Mouse (Mus musculus): ENCODE measurements around the gene Rhbdl3. TPM values are rescaled to one million over a fixed set of nuclear protein-coding genes. Genes with fewer than 3 reads are reported as not detected.

Gene Rhbdl3
- polyA plus RNA-seq, 1 experiment from 2014 or later, result 8.3 TPM

GRCm38 (mm10) chr11:80312565-80312964 lies 11.9 kb downstream of the Rhbdl3 start:
- Histone ChIP-seq H3K36me3 (no peaks in the 10 kb centered on the region), H3K4me1 (0 out of 2 replicates have a peak, but pooled peaks cover 3% of the 10 kb centered on the region), H3K27ac (replicated peaks) (no peak overlapping the region), H3K4me3 (replicated peaks) (no peak overlapping the region), H3K9me3 (replicated peaks) (no peaks in the 10 kb centered on the region), H3K27me3 (no peaks in the 10 kb centered on the region), H3K9ac (no peak overlapping the region), H3K4me2 (replicated peaks) (no peak overlapping the region)
- WGBS, result 3% methylated on average over 6 of the region's 6 CpGs
- no peak for ATAC-seq (ENCODE audit: insufficient number of reproducible peaks, low FRiP score, low TSS enrichment, low read depth)

GRCm38 (mm10) chr11:80313462-80313861 lies 12.8 kb downstream of the Rhbdl3 start:
- no peaks in the 10 kb centered on the region for H3K36me3 ChIP-seq
- no peaks in the 10 kb centered on the region for H3K27me3 ChIP-seq
- 0 out of 2 replicates have a peak, but pooled peaks cover 3% of the 10 kb centered on the region for H3K4me1 ChIP-seq
- H3K9ac ChIP-seq, result no peak overlapping the region
- H3K4me2 ChIP-seq (replicated peaks), result no peak overlapping the region
- ATAC-seq (ENCODE audit: insufficient number of reproducible peaks, low FRiP score, low TSS enrichment, low read depth), result no peak
- H3K27ac ChIP-seq (replicated peaks), result no peak overlapping the region
- H3K4me3 ChIP-seq (replicated peaks), result no peak overlapping the region
- 81% methylated on average over 1 of the region's 1 CpGs for WGBS
- H3K9me3 ChIP-seq (replicated peaks), result no peaks in the 10 kb centered on the region

- Histone ChIP-seq H3K4me2 (replicated peaks) (no peak overlapping the region), H3K27me3 (no peaks in the 10 kb centered on the region), H3K9me3 (replicated peaks) (no peaks in the 10 kb centered on the region), H3K27ac (replicated peaks) (no peak overlapping the region), H3K4me1 (0 out of 2 replicates have a peak, but pooled peaks cover 3% of the 10 kb centered on the region), H3K9ac (no peak overlapping the region), H3K36me3 (no peaks in the 10 kb centered on the region), H3K4me3 (replicated peaks) (no peak overlapping the region)
- 80% methylated on average over 4 of the region's 4 CpGs for WGBS
- no peak for ATAC-seq (ENCODE audit: insufficient number of reproducible peaks, low FRiP score, low TSS enrichment, low read depth)
These were observed 13.2 kb downstream of the Rhbdl3 start for GRCm38 (mm10) chr11:80313944-80314343.

- ATAC-seq (ENCODE audit: insufficient number of reproducible peaks, low FRiP score, low TSS enrichment, low read depth), result no peak
- WGBS, result 51% methylated on average over 10 of the region's 10 CpGs
- no peak overlapping the region for H3K27ac ChIP-seq (replicated peaks)
These were observed 15.3 kb downstream of the Rhbdl3 start for GRCm38 (mm10) chr11:80315743-80316639.

GRCm38 (mm10) chr11:80323255-80323654 lies 22.5 kb downstream of the Rhbdl3 start:
- ATAC-seq (ENCODE audit: insufficient number of reproducible peaks, low FRiP score, low TSS enrichment, low read depth), result no peak
- no peaks in the 10 kb centered on the region for H3K9me3 ChIP-seq (replicated peaks)
- no peaks in the 10 kb centered on the region for H3K27me3 ChIP-seq
- H3K4me1 ChIP-seq, result no peaks in the 10 kb centered on the region
- H3K9ac ChIP-seq, result no peak overlapping the region
- H3K4me2 ChIP-seq (replicated peaks), result no peak overlapping the region
- no peaks in the 10 kb centered on the region for H3K36me3 ChIP-seq
- H3K27ac ChIP-seq (replicated peaks), result no peak overlapping the region
- WGBS, result 54% methylated on average over 13 of the region's 13 CpGs
- H3K4me3 ChIP-seq (replicated peaks), result no peak overlapping the region

More at GRCm38 (mm10) chr11:80315743-80316639, 15.3 kb downstream of the Rhbdl3 start:
- Histone ChIP-seq H3K9ac (no peak overlapping the region), H3K27me3 (no peaks in the 10 kb centered on the region), H3K4me2 (replicated peaks) (no peak overlapping the region), H3K36me3 (no peaks in the 10 kb centered on the region), H3K4me3 (replicated peaks) (no peak overlapping the region), H3K4me1 (0 out of 2 replicates have a peak, but pooled peaks cover 3% of the 10 kb centered on the region), H3K9me3 (replicated peaks) (no peaks in the 10 kb centered on the region)

- no peaks in the 10 kb centered on the region for H3K27me3 ChIP-seq
- 84% methylated on average over 6 of the region's 6 CpGs for WGBS
- ATAC-seq (ENCODE audit: insufficient number of reproducible peaks, low FRiP score, low TSS enrichment, low read depth), result no peak
- H3K4me1 ChIP-seq, result no peaks in the 10 kb centered on the region
- no peak overlapping the region for H3K4me2 ChIP-seq (replicated peaks)
- no peak overlapping the region for H3K27ac ChIP-seq (replicated peaks)
- no peaks in the 10 kb centered on the region for H3K36me3 ChIP-seq
- no peak overlapping the region for H3K4me3 ChIP-seq (replicated peaks)
- no peak overlapping the region for H3K9ac ChIP-seq
- H3K9me3 ChIP-seq (replicated peaks), result no peaks in the 10 kb centered on the region
These were observed 23.9 kb downstream of the Rhbdl3 start for GRCm38 (mm10) chr11:80324636-80325035.

- 73% methylated on average over 12 of the region's 12 CpGs for WGBS
- Histone ChIP-seq H3K4me2 (replicated peaks) (no peak overlapping the region), H3K9me3 (replicated peaks) (no peaks in the 10 kb centered on the region), H3K36me3 (no peaks in the 10 kb centered on the region), H3K27ac (replicated peaks) (no peak overlapping the region), H3K9ac (no peak overlapping the region), H3K4me1 (no peaks in the 10 kb centered on the region), H3K4me3 (replicated peaks) (no peak overlapping the region), H3K27me3 (no peaks in the 10 kb centered on the region)
- ATAC-seq (ENCODE audit: insufficient number of reproducible peaks, low FRiP score, low TSS enrichment, low read depth), result no peak
These were observed 32.1 kb downstream of the Rhbdl3 start for GRCm38 (mm10) chr11:80332709-80333400.

GRCm38 (mm10) chr11:80335609-80336350 lies 35.1 kb downstream of the Rhbdl3 start:
- H3K4me2 ChIP-seq (replicated peaks), result no peak overlapping the region
- no peak overlapping the region for H3K4me3 ChIP-seq (replicated peaks)
- no peaks in the 10 kb centered on the region for H3K4me1 ChIP-seq
- H3K27ac ChIP-seq (replicated peaks), result no peak overlapping the region
- 8% methylated on average over 7 of the region's 7 CpGs for WGBS
- no peak overlapping the region for H3K9ac ChIP-seq
- no peaks in the 10 kb centered on the region for H3K27me3 ChIP-seq
- no peak for ATAC-seq (ENCODE audit: insufficient number of reproducible peaks, low FRiP score, low TSS enrichment, low read depth)
- no peaks in the 10 kb centered on the region for H3K9me3 ChIP-seq (replicated peaks)
- H3K36me3 ChIP-seq, result no peaks in the 10 kb centered on the region

- ATAC-seq (ENCODE audit: insufficient number of reproducible peaks, low FRiP score, low TSS enrichment, low read depth), result no peak
- Histone ChIP-seq H3K9me3 (replicated peaks) (no peaks in the 10 kb centered on the region), H3K27ac (replicated peaks) (no peak overlapping the region), H3K4me3 (replicated peaks) (no peak overlapping the region), H3K9ac (no peak overlapping the region), H3K4me1 (no peaks in the 10 kb centered on the region), H3K36me3 (no peaks in the 10 kb centered on the region), H3K27me3 (no peaks in the 10 kb centered on the region), H3K4me2 (replicated peaks) (no peak overlapping the region)
- WGBS, result 20% methylated on average over 6 of the region's 6 CpGs
These were observed 35.6 kb downstream of the Rhbdl3 start for GRCm38 (mm10) chr11:80336351-80336730.

GRCm38 (mm10) chr11:80342482-80342881 lies 41.8 kb downstream of the Rhbdl3 start:
- Histone ChIP-seq H3K4me2 (replicated peaks) (no peak overlapping the region), H3K27me3 (no peaks in the 10 kb centered on the region), H3K36me3 (no peaks in the 10 kb centered on the region), H3K27ac (replicated peaks) (no peak overlapping the region), H3K4me1 (0 out of 2 replicates have a peak, but pooled peaks cover 3% of the 10 kb centered on the region), H3K9me3 (replicated peaks) (no peaks in the 10 kb centered on the region), H3K4me3 (replicated peaks) (no peak overlapping the region), H3K9ac (no peak overlapping the region)
- ATAC-seq (ENCODE audit: insufficient number of reproducible peaks, low FRiP score, low TSS enrichment, low read depth), result no peak
- WGBS, result 16% methylated on average over 2 of the region's 2 CpGs
